Mouse (Mus musculus) thymus, postnatal 10 days (tissue): ENCODE data around the gene Shc3.

Source experiments
- DNase-seq, 2 experiments: peaks; one replicate each; pipeline ENCODE4 v3.0.0; 2021; ENCODE audit warnings: low spot score in 2 of 2

The Shc3 gene

GRCm38 (mm10) chr13:51568501-51568901, 718 bp downstream of the Shc3 start:
- DNase-seq, result no peak

GRCm38 (mm10) chr13:51567411-51567851, 1.8 kb downstream of the Shc3 start:
- peak in 1 of 2 experiments; percentile 6 for DNase-seq

GRCm38 (mm10) chr13:51567078-51567395, 2.2 kb downstream of the Shc3 start:
- no peak for DNase-seq

- no peak for DNase-seq
Measured at GRCm38 (mm10) chr13:51566371-51567077, 2.7 kb downstream of the Shc3 start.

- DNase-seq, result no peak
Measured at GRCm38 (mm10) chr13:51564741-51565140, 4.5 kb downstream of the Shc3 start.

- DNase-seq, result no peak
Measured at GRCm38 (mm10) chr13:51553343-51553742, 15.9 kb downstream of the Shc3 start.

GRCm38 (mm10) chr13:51552233-51552632, 17.0 kb downstream of the Shc3 start:
- no peak for DNase-seq

- no peak for DNase-seq
Measured at GRCm38 (mm10) chr13:51551824-51552223, 17.4 kb downstream of the Shc3 start.

- DNase-seq, result no peak
Measured at GRCm38 (mm10) chr13:51539816-51540215, 29.4 kb downstream of the Shc3 start.

- no peak for DNase-seq
Measured at GRCm38 (mm10) chr13:51535326-51535725, 33.9 kb downstream of the Shc3 start.

- DNase-seq, result no peak
Measured at GRCm38 (mm10) chr13:51526480-51526879, 42.7 kb downstream of the Shc3 start.

- DNase-seq, result no peak
Measured at GRCm38 (mm10) chr13:51524316-51524715, 44.9 kb downstream of the Shc3 start.

GRCm38 (mm10) chr13:51523311-51523710, 45.9 kb downstream of the Shc3 start:
- DNase-seq, result no peak

- DNase-seq, result no peak
Measured at GRCm38 (mm10) chr13:51518880-51519279, 50.3 kb downstream of the Shc3 start.

GRCm38 (mm10) chr13:51517943-51518342, 51.3 kb downstream of the Shc3 start:
- no peak for DNase-seq

- no peak for DNase-seq
Measured at GRCm38 (mm10) chr13:51508836-51509235, 60.4 kb downstream of the Shc3 start.

GRCm38 (mm10) chr13:51505711-51506110, 63.5 kb downstream of the Shc3 start:
- no peak for DNase-seq

- no peak for DNase-seq
Measured at GRCm38 (mm10) chr13:51499769-51500168, 69.5 kb downstream of the Shc3 start.

- DNase-seq, result no peak
Measured at GRCm38 (mm10) chr13:51493676-51494075, 75.5 kb downstream of the Shc3 start.

- DNase-seq, result no peak
Measured at GRCm38 (mm10) chr13:51491649-51492435, 77.4 kb downstream of the Shc3 start.

GRCm38 (mm10) chr13:51490195-51490594, 79.0 kb downstream of the Shc3 start:
- no peak for DNase-seq

GRCm38 (mm10) chr13:51488945-51489344, 80.3 kb downstream of the Shc3 start:
- no peak for DNase-seq

GRCm38 (mm10) chr13:51485291-51485690, 83.9 kb downstream of the Shc3 start:
- no peak for DNase-seq
